Mouse (Mus musculus) liver, embryonic 13.5 days (tissue): ENCODE measurements around the gene Trim72. TPM values are rescaled to one million over a fixed set of nuclear protein-coding genes. Genes with fewer than 3 reads are reported as not detected.

Experiments
- ATAC-seq: fragments of 200-750 bp; cut with Nextera tagmentation; 2 replicates; pipeline ENCODE4 v1.8.0; 2017; ENCODE audit warnings: low read depth, mild to moderate bottlenecking, moderate number of reproducible peaks, moderate library complexity
- DNase-seq: peaks from one replicate; pipeline ENCODE4 v3.0.0; 2022
- H3K27ac ChIP-seq: fragments of 300-500 bp; sonication (generic); 2 replicates; pipeline ENCODE4 v1.5.1; 2015; ENCODE audit warnings: moderate library complexity, mild to moderate bottlenecking, inconsistent platforms
- H3K27me3 ChIP-seq: fragments of 300-500 bp; sonication (generic); 2 replicates; pipeline ENCODE4 v1.6.1; 2015; ENCODE audit warnings: mild to moderate bottlenecking, inconsistent platforms
- H3K36me3 ChIP-seq: fragments of 300-500 bp; sonication (generic); 2 replicates; pipeline ENCODE4 v1.6.1; 2015; ENCODE audit warnings: mild to moderate bottlenecking, inconsistent platforms
- H3K4me1 ChIP-seq: fragments of 300-500 bp; sonication (generic); replicated peaks from 2 replicates; pipeline ENCODE4 v1.6.1; 2015; ENCODE audit warnings: inconsistent platforms
- H3K4me2 ChIP-seq: fragments of 300-500 bp; sonication (generic); 2 replicates; pipeline ENCODE4 v1.6.1; 2015; ENCODE audit warnings: inconsistent platforms, mild to moderate bottlenecking, moderate library complexity
- H3K4me3 ChIP-seq: fragments of 300-500 bp; sonication (generic); replicated peaks from 2 replicates; pipeline ENCODE4 v1.5.1; 2015; ENCODE audit warnings: mild to moderate bottlenecking, inconsistent platforms
- H3K9ac ChIP-seq: fragments of 300-500 bp; sonication (generic); 2 replicates; pipeline ENCODE4 v1.6.1; 2015; ENCODE audit warnings: mild to moderate bottlenecking, inconsistent platforms
- H3K9me3 ChIP-seq: fragments of 300-500 bp; sonication (generic); replicated peaks from 2 replicates; pipeline ENCODE4 v1.6.1; 2016; ENCODE audit warnings: inconsistent platforms
- WGBS: fragments of 180-500 bp; shearing (Covaris S2); methylation state at CpG from one replicate; pipeline ENCODE4 v1.1.7; 2015; ENCODE audit not compliant: insufficient replicate concordance; 5-methylcytosine and 5-hydroxymethylcytosine counted together
- polyA plus RNA-seq: library from polyadenylated mRNA; unstranded; fragments of >200 nt; fragmentation: Nextera tagmentation; extraction: Ambion mirVana; gene quantifications from 2 replicates; pipeline ENCODE4 v1.2.1, GENCODE M21; 2015

Trim72 gene
- polyA plus RNA-seq, 1 experiment from 2014 or later = not detected

DNA sequence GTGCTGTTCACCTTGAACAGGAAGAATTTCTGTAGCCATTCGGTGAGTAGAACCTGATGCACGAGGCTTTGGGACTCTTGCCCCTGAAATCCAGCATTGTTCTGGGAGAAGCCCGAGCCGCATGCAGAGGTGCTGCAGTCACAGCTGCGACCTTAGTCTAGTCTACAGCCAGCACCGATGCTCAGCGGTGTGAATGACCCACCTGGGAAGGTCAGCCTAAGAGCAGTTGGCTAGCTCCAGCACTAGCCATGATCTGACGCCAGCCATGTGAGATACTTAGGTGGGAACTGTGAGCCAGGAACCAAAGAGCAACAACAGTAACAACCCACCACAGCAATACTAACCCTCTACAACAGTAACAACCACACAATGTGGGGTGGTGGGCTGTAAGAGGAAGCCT, 54.1 kb downstream of the Trim72 start:
- Histone ChIP-seq H3K9me3 (no peaks in the 10 kb centered on the region), H3K4me2 (no peak overlapping the region), H3K27ac (no peak overlapping the region), H3K4me3 (no peak overlapping the region), H3K4me1 (0 out of 2 replicates have a peak, but pooled peaks cover 6% of the 10 kb centered on the region), H3K27me3 (no peaks in the 10 kb centered on the region), H3K36me3 (no peaks in the 10 kb centered on the region), H3K9ac (no peak overlapping the region)
- ATAC-seq (no peak), DNase-seq (no peak)
- WGBS = 69% methylated on average over 8 of the region's 8 CpGs

DNA sequence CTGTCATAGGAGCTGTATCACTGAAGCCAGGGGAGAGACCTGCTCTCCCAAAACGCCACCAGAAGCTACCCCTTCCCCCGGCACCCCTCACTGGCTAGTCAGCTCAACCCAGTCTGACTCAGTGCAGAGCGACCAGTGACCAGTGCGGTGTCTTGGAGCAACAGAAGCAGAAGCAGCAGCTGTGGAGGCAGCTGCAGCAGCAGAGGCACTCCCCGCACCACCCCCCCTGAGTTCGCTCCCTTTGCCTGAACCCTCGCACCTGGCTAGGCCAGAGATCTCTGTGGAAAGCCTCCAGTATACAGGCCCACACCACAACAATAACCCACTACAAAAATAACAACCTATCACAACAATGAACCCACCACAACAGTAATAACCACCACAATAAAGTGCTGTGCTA, 54.8 kb downstream of the Trim72 start:
- H3K9ac ChIP-seq = no peak overlapping the region
- DNase-seq (no peak), ATAC-seq (no peak)
- no peaks in the 10 kb centered on the region for H3K27me3 ChIP-seq
- H3K36me3 ChIP-seq = no peaks in the 10 kb centered on the region
- 36% methylated on average over 7 of the region's 7 CpGs for WGBS
- H3K4me1 ChIP-seq = 0 out of 2 replicates have a peak, but pooled peaks cover 6% of the 10 kb centered on the region
- no peak overlapping the region for H3K4me3 ChIP-seq
- H3K4me2 ChIP-seq = no peak overlapping the region
- no peak overlapping the region for H3K27ac ChIP-seq
- no peaks in the 10 kb centered on the region for H3K9me3 ChIP-seq

DNA sequence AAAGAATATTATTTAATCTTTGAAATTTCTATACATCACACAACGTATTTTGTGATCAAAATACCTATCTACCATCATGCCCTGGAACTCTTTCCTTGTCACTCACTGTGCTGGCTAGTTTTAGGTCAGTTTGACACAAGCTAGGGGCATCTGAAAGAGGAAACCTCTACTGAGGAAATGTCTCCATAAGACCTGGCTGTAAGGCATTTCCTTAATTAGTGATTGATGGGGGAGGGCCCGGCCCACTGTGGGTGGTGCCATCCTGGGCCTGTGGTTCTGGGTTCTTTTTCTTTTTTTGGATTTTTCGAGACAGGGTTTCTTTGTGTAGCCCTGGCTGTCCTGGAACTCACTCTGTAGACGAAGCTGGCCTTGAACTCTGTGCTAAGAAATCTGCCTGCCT, 55.3 kb downstream of the Trim72 start:
- ATAC-seq (no peak), DNase-seq (no peak)
- Histone ChIP-seq H3K27ac (no peak overlapping the region), H3K4me2 (no peak overlapping the region), H3K4me3 (no peak overlapping the region), H3K36me3 (no peaks in the 10 kb centered on the region), H3K4me1 (0 out of 2 replicates have a peak, but pooled peaks cover 6% of the 10 kb centered on the region), H3K9ac (no peak overlapping the region), H3K27me3 (no peaks in the 10 kb centered on the region), H3K9me3 (no peaks in the 10 kb centered on the region)
- 29% methylated on average over 4 of the region's 4 CpGs for WGBS

Other genes starting within 250 kb of the Trim72 start
- 11.2 and 11.4 TPM in 2 replicates for gene Orai3, start 234.1 kb upstream of the Trim72 start, polyA plus RNA-seq
- 8.4 and 9.0 TPM in 2 replicates for gene Setd1a, start 227.3 kb upstream of the Trim72 start, polyA plus RNA-seq
- not detected in 2 replicates for gene Gm49388, start 218.3 kb upstream of the Trim72 start, polyA plus RNA-seq
- 37.8 and 39.3 TPM in 2 replicates for gene Hsd3b7, start 203.3 kb upstream of the Trim72 start, polyA plus RNA-seq
- 17.4 and 17.5 TPM in 2 replicates for gene Stx4a, start 179.7 kb upstream of the Trim72 start, polyA plus RNA-seq
- gene Stx1b, start 179.4 kb upstream of the Trim72 start, polyA plus RNA-seq = 0.22 and 0.41 TPM in 2 replicates
- gene Zfp646, start 127.7 kb upstream of the Trim72 start, polyA plus RNA-seq = 3.7 and 5.0 TPM in 2 replicates
- gene Zfp668, start 127.1 kb upstream of the Trim72 start, polyA plus RNA-seq = 7.3 and 7.6 TPM in 2 replicates
- 0.19 and 0.24 TPM in 2 replicates for gene Prss53, start 113.0 kb upstream of the Trim72 start, polyA plus RNA-seq
- not detected in 2 replicates for gene Gm21974, start 108.5 kb upstream of the Trim72 start, polyA plus RNA-seq
- 86.9 and 89.1 TPM in 2 replicates for gene Vkorc1, start 108.3 kb upstream of the Trim72 start, polyA plus RNA-seq
- gene Bckdk, start 99.9 kb upstream of the Trim72 start, polyA plus RNA-seq = 64.4 and 70.0 TPM in 2 replicates
- 20.5 and 22.7 TPM in 2 replicates for gene Kat8, start 91.4 kb upstream of the Trim72 start, polyA plus RNA-seq
- 5.8 and 6.4 TPM in 2 replicates for gene Prss8, start 73.8 kb upstream of the Trim72 start, polyA plus RNA-seq
- gene Prss36, start 57.2 kb upstream of the Trim72 start, polyA plus RNA-seq = 4.0 and 4.1 TPM in 2 replicates
- gene Fus, start 36.5 kb upstream of the Trim72 start, polyA plus RNA-seq = 160 and 170 TPM in 2 replicates
- gene Pycard, start 10.1 kb upstream of the Trim72 start, polyA plus RNA-seq = 23.7 and 31.2 TPM in 2 replicates
- gene Itgam, start 58.7 kb downstream of the Trim72 start, polyA plus RNA-seq = 1.8 TPM in 2 replicates
- gene Gm49368, start 58.7 kb downstream of the Trim72 start, polyA plus RNA-seq = not detected in 2 replicates
- 0.09 and 0.12 TPM in 2 replicates for gene Itgax, start 125.6 kb downstream of the Trim72 start, polyA plus RNA-seq
- not detected in 2 replicates for gene Itgad, start 150.4 kb downstream of the Trim72 start, polyA plus RNA-seq
- gene Cox6a2, start 202.4 kb downstream of the Trim72 start, polyA plus RNA-seq = 2.3 and 2.7 TPM in 2 replicates
- 8.3 and 8.4 TPM in 2 replicates for gene Armc5, start 233.4 kb downstream of the Trim72 start, polyA plus RNA-seq
- 1.9 and 2.8 TPM in 2 replicates for gene 9130023H24Rik, start 234.1 kb downstream of the Trim72 start, polyA plus RNA-seq
- 14.3 and 17.8 TPM in 2 replicates for gene Tgfb1i1, start 242.9 kb downstream of the Trim72 start, polyA plus RNA-seq